Mouse (Mus musculus): ENCODE data around the gene Slitrk4. TPM values are rescaled to one million over a fixed set of nuclear protein-coding genes. Genes with fewer than 3 reads are reported as not detected.
A peak's percentile ranks its signal among the peaks of the same experiment; 100 is the strongest.

Gene Slitrk4
- 0.91 and 1.1 TPM in 2 replicates for polyA plus RNA-seq (2014; fragmentation: Nextera tagmentation; extraction: Ambion mirVana)

- Histone ChIP-seq H3K27me3 (ENCODE audit: control insufficient read depth, insufficient read depth, low read length) (no peaks in the 10 kb centered on the region), H3K4me1 (ENCODE audit: control insufficient read depth, insufficient read depth, low read length) (no peaks in the 10 kb centered on the region), H3K27ac (ENCODE audit: low read depth, low read length) (no peak within 1 kb of the TSS), H3K9me3 (ENCODE audit: control insufficient read depth, low read length) (no peaks in the 10 kb centered on the region), H3K9ac (ENCODE audit: low read depth, low read length) (no peak within 1 kb of the TSS), H3K36me3 (ENCODE audit: control insufficient read depth, insufficient read depth, low read length) (no peaks in the 10 kb centered on the region), H3K4me2 (replicated peaks; ENCODE audit: low read depth, low read length) (peak within 1 kb of the TSS; percentile 62), H3K4me3 (ENCODE audit: low read length) (peak within 1 kb of the TSS; percentile 41)
- WGBS: 16% methylated on average over 52 of the region's 54 CpGs
- peak; percentile 72; the same call in 1 of the 2 replicates for ATAC-seq (ENCODE audit: low FRiP score, low TSS enrichment)
Measured at GRCm38 (mm10) chrX:64276290-64277125, at the start of gene Slitrk4. Gene Slitrk4 (minus strand): TSS chrX:64276996.

GRCm38 (mm10) chrX:64319501-64319900 is 42.7 kb upstream of the Slitrk4 start:
- Histone ChIP-seq H3K27ac (ENCODE audit: low read depth, low read length) (no peak overlapping the region), H3K36me3 (ENCODE audit: control insufficient read depth, insufficient read depth, low read length) (no peaks in the 10 kb centered on the region), H3K9ac (ENCODE audit: low read depth, low read length) (no peak overlapping the region), H3K4me2 (replicated peaks; ENCODE audit: low read depth, low read length) (no peak overlapping the region), H3K4me1 (ENCODE audit: control insufficient read depth, insufficient read depth, low read length) (no peaks in the 10 kb centered on the region), H3K27me3 (ENCODE audit: control insufficient read depth, insufficient read depth, low read length) (no peaks in the 10 kb centered on the region), H3K9me3 (ENCODE audit: control insufficient read depth, low read length) (no peaks in the 10 kb centered on the region), H3K4me3 (ENCODE audit: low read length) (no peak overlapping the region)
- WGBS: 74% methylated on average over 2 of the region's 2 CpGs
- no peak for ATAC-seq (ENCODE audit: low FRiP score, low TSS enrichment)

- peak overlapping the region; percentile 62; the same call in 1 of the 2 replicates for H3K4me2 ChIP-seq (replicated peaks; ENCODE audit: low read depth, low read length)
- WGBS: 23% methylated on average over 6 of the region's 6 CpGs
- no peak overlapping the region for H3K4me3 ChIP-seq (ENCODE audit: low read length)
- H3K27me3 ChIP-seq (ENCODE audit: control insufficient read depth, insufficient read depth, low read length): no peaks in the 10 kb centered on the region
- H3K9me3 ChIP-seq (ENCODE audit: control insufficient read depth, low read length): no peaks in the 10 kb centered on the region
- no peak overlapping the region for H3K27ac ChIP-seq (ENCODE audit: low read depth, low read length)
- H3K4me1 ChIP-seq (ENCODE audit: control insufficient read depth, insufficient read depth, low read length): no peaks in the 10 kb centered on the region
- ATAC-seq (ENCODE audit: low FRiP score, low TSS enrichment): no peak
- no peak overlapping the region for H3K9ac ChIP-seq (ENCODE audit: low read depth, low read length)
- no peaks in the 10 kb centered on the region for H3K36me3 ChIP-seq (ENCODE audit: control insufficient read depth, insufficient read depth, low read length)
Measured at GRCm38 (mm10) chrX:64277991-64278301, 1.1 kb upstream of the Slitrk4 start.

GRCm38 (mm10) chrX:64277126-64277990 is 562 bp upstream of the Slitrk4 start:
- WGBS: 32% methylated on average over 22 of the region's 22 CpGs

GRCm38 (mm10) chrX:64275501-64276289 is 1.1 kb downstream of the Slitrk4 start:
- WGBS: 15% methylated on average over 41 of the region's 41 CpGs
- peak; percentile 46; the same call in 1 of the 2 replicates for ATAC-seq (ENCODE audit: low FRiP score, low TSS enrichment)
- no peaks in the 10 kb centered on the region for H3K36me3 ChIP-seq (ENCODE audit: control insufficient read depth, insufficient read depth, low read length)
- H3K27me3 ChIP-seq (ENCODE audit: control insufficient read depth, insufficient read depth, low read length): no peaks in the 10 kb centered on the region
- no peaks in the 10 kb centered on the region for H3K9me3 ChIP-seq (ENCODE audit: control insufficient read depth, low read length)
- peak overlapping the region; percentile 41 for H3K4me3 ChIP-seq (ENCODE audit: low read length)
- no peak overlapping the region for H3K27ac ChIP-seq (ENCODE audit: low read depth, low read length)
- no peaks in the 10 kb centered on the region for H3K4me1 ChIP-seq (ENCODE audit: control insufficient read depth, insufficient read depth, low read length)
- peak overlapping the region; percentile 62 for H3K4me2 ChIP-seq (replicated peaks; ENCODE audit: low read depth, low read length)
- H3K9ac ChIP-seq (ENCODE audit: low read depth, low read length): no peak overlapping the region

More at GRCm38 (mm10) chrX:64277126-64277990, 562 bp upstream of the Slitrk4 start:
- H3K4me1 ChIP-seq (ENCODE audit: control insufficient read depth, insufficient read depth, low read length): no peaks in the 10 kb centered on the region
- peak overlapping the region; percentile 41 for H3K4me3 ChIP-seq (ENCODE audit: low read length)
- H3K36me3 ChIP-seq (ENCODE audit: control insufficient read depth, insufficient read depth, low read length): no peaks in the 10 kb centered on the region
- H3K27ac ChIP-seq (ENCODE audit: low read depth, low read length): no peak overlapping the region
- no peak overlapping the region for H3K9ac ChIP-seq (ENCODE audit: low read depth, low read length)
- H3K9me3 ChIP-seq (ENCODE audit: control insufficient read depth, low read length): no peaks in the 10 kb centered on the region
- H3K27me3 ChIP-seq (ENCODE audit: control insufficient read depth, insufficient read depth, low read length): no peaks in the 10 kb centered on the region
- no peak; the same call in 1 of the 2 replicates for ATAC-seq (ENCODE audit: low FRiP score, low TSS enrichment)
- H3K4me2 ChIP-seq (replicated peaks; ENCODE audit: low read depth, low read length): peak overlapping the region; percentile 62

DNA sequence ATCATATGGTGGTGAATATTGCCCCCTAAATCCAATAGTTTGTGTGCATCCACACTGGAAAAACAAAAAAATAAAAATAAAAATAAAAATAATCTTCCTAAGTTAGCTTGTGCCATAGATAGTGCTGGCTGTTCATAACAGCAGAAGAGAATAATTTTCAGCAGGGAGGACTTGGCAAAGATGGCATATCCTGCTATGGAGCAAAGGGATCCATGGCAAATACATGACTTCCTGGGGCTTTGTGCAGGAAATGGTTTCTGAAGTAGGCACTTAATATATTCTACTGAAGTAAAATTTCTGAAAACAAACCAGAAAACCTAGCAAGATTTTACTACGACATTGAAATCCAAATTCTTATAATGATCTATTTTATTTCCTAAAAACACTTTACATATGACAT is 13.3 kb downstream of the Slitrk4 start:
- H3K27ac ChIP-seq (ENCODE audit: low read depth, low read length): no peak overlapping the region
- no peaks in the 10 kb centered on the region for H3K9me3 ChIP-seq (ENCODE audit: control insufficient read depth, low read length)
- no peaks in the 10 kb centered on the region for H3K4me1 ChIP-seq (ENCODE audit: control insufficient read depth, insufficient read depth, low read length)
- ATAC-seq (ENCODE audit: low FRiP score, low TSS enrichment): no peak
- no peaks in the 10 kb centered on the region for H3K27me3 ChIP-seq (ENCODE audit: control insufficient read depth, insufficient read depth, low read length)
- no peaks in the 10 kb centered on the region for H3K36me3 ChIP-seq (ENCODE audit: control insufficient read depth, insufficient read depth, low read length)
- 89% methylated on average over 1 of the region's 1 CpGs for WGBS
- no peak overlapping the region for H3K4me2 ChIP-seq (replicated peaks; ENCODE audit: low read depth, low read length)
- H3K9ac ChIP-seq (ENCODE audit: low read depth, low read length): no peak overlapping the region
- no peak overlapping the region for H3K4me3 ChIP-seq (ENCODE audit: low read length)

Other genes starting within 250 kb of the Slitrk4 start
- not detected in 2 replicates for gene Gm6760, start 124.8 kb downstream of the Slitrk4 start, polyA plus RNA-seq (2014; fragmentation: Nextera tagmentation; extraction: Ambion mirVana)
- not detected in 2 replicates for gene 3830417A13Rik, start 103.4 kb downstream of the Slitrk4 start, polyA plus RNA-seq (2014; fragmentation: Nextera tagmentation; extraction: Ambion mirVana)